ENCODE assay signal across 11 mouse cellular contexts in genomic region chr1:137929764-137930163, GRCm38 (mm10).
DNase-seq lines count a peak whose midpoint lies in the region; ATAC-seq and TF ChIP-seq lines count a peak whose summit lies in the region.
"Had no signal": no experiment of that assay in that cellular context is flagged by ENCODE, and none has a peak within 500 bp of the region (broad histone marks: within the 10 kb centered on the region; RNA-seq: fewer than 3 reads in every experiment).

No protein-coding gene starts in this region.

- WGBS in forebrain, embryonic 13.5 days, result 86% methylated on average over 3 of the region's 3 CpGs
- 93% methylated on average over 3 of the region's 3 CpGs for WGBS in forebrain, embryonic 11.5 days
- 79% methylated on average over 3 of the region's 3 CpGs for WGBS in hindbrain, embryonic 15.5 days

- H3K27me3 ChIP-seq in forebrain, embryonic 13.5 days, result no peaks in the 10 kb centered on the region
- no peaks in the 10 kb centered on the region for H3K27me3 ChIP-seq in forebrain, embryonic 11.5 days (ENCODE audit: control insufficient read depth, insufficient read depth, low read length)
- no peaks in the 10 kb centered on the region for H3K27me3 ChIP-seq in hindbrain, embryonic 15.5 days
- H3K27me3 ChIP-seq: Patski had no signal

- no peak overlapping the region for H3K9ac ChIP-seq in forebrain, embryonic 13.5 days
- no peak overlapping the region for H3K9ac ChIP-seq in forebrain, embryonic 11.5 days (ENCODE audit: low read length)
- no peak overlapping the region for H3K9ac ChIP-seq in hindbrain, embryonic 15.5 days

- H3K4me3 ChIP-seq in forebrain, embryonic 13.5 days, result no peak overlapping the region
- H3K4me3 ChIP-seq in forebrain, embryonic 11.5 days (ENCODE audit: low read depth, low read length), result no peak overlapping the region
- H3K4me3 ChIP-seq in layer of hippocampus, adult 2 months, result no peak overlapping the region
- H3K4me3 ChIP-seq in hindbrain, embryonic 15.5 days, result no peak overlapping the region

- peak overlapping the region; percentile 35 for H3K27ac ChIP-seq in forebrain, embryonic 13.5 days
- no peak overlapping the region for H3K27ac ChIP-seq in forebrain, embryonic 11.5 days (ENCODE audit: low read depth, low read length)
- H3K27ac ChIP-seq in layer of hippocampus, adult 2 months, result peak overlapping the region; percentile 53
- H3K27ac ChIP-seq in hindbrain, embryonic 15.5 days (replicated peaks), result 0 out of 2 replicates have a peak overlapping the region, but pooled peaks have one; percentile 21

- H3K4me2 ChIP-seq in forebrain, embryonic 13.5 days, result no peak overlapping the region
- H3K4me2 ChIP-seq in forebrain, embryonic 11.5 days (ENCODE audit: low read depth, low read length, severe bottlenecking), result no peak overlapping the region
- H3K4me2 ChIP-seq in hindbrain, embryonic 15.5 days, result no peak overlapping the region

- peaks cover 48% of the 10 kb centered on the region for H3K36me3 ChIP-seq in forebrain, embryonic 13.5 days (ENCODE audit: poor library complexity, severe bottlenecking)
- peaks cover 6% of the 10 kb centered on the region; the same call in 1 of the 2 replicates for H3K36me3 ChIP-seq in forebrain, embryonic 11.5 days (ENCODE audit: control insufficient read depth, insufficient read depth, low read length)
- H3K36me3 ChIP-seq in hindbrain, embryonic 15.5 days, result peaks cover 16% of the 10 kb centered on the region

- no peak for TF ChIP-seq CTCF in layer of hippocampus, adult 2 months (conservative IDR thresholded peaks at IDR 0.05)

- ATAC-seq in forebrain, embryonic 13.5 days, result no peak
- no peak for ATAC-seq in forebrain, embryonic 11.5 days (replicated peaks; ENCODE audit: low FRiP score)
- ATAC-seq in hindbrain, embryonic 15.5 days (ENCODE audit: low FRiP score, low read depth), result no peak
- ATAC-seq: Patski had no signal

- no peaks in the 10 kb centered on the region for H3K9me3 ChIP-seq in forebrain, embryonic 13.5 days (replicated peaks)
- H3K9me3 ChIP-seq in forebrain, embryonic 11.5 days (ENCODE audit: control insufficient read depth, low read length), result no peaks in the 10 kb centered on the region
- no peaks in the 10 kb centered on the region for H3K9me3 ChIP-seq in hindbrain, embryonic 15.5 days

- no peak for DNase-seq in forebrain, embryonic 11.5 days (ENCODE audit: low spot score)
- no peak for DNase-seq in layer of hippocampus, adult 2 months (ENCODE audit: low spot score in 2 of 2)
- no peak for DNase-seq in layer of hippocampus, adult 9-11 months
- peak; percentile 43 for DNase-seq in adrenal gland, postnatal 10 days
- no peak for DNase-seq in spleen, postnatal 10 days (ENCODE audit: low spot score in 2 of 2)
- DNase-seq in gastrocnemius, postnatal 4 days (ENCODE audit: low spot score in 2 of 2), result no peak
- DNase-seq: kidney, postnatal 14 days; lung, adult 18-20 months had no signal

- peaks cover 44% of the 10 kb centered on the region for H3K4me1 ChIP-seq in forebrain, embryonic 13.5 days
- H3K4me1 ChIP-seq in forebrain, embryonic 11.5 days (replicated peaks; ENCODE audit: control insufficient read depth, insufficient read depth, low read length), result peaks cover 9% of the 10 kb centered on the region; the same call in 1 of the 2 replicates
- peaks cover 45% of the 10 kb centered on the region for H3K4me1 ChIP-seq in hindbrain, embryonic 15.5 days (replicated peaks)
